Mouse (Mus musculus) liver, embryonic 14.5 days (tissue): ENCODE data around the gene Hoxb5. TPM values are rescaled to one million over a fixed set of nuclear protein-coding genes. Genes with fewer than 3 reads are reported as not detected.

Source experiments
- ATAC-seq: fragments of 200-750 bp; cut with Nextera tagmentation; 2 replicates; pipeline ENCODE4 v1.8.0; 2017; ENCODE audit warnings: moderate number of reproducible peaks, mild to moderate bottlenecking, moderate library complexity; ENCODE audit not compliant: insufficient read depth
- DNase-seq, 3 experiments: peaks; one replicate each; pipeline ENCODE4 v3.0.0-alpha.2; 2012 to 2013; ENCODE audit warnings: low read depth in 3 of 3, low spot score in 3 of 3
- H3K27ac ChIP-seq: fragments of 300-500 bp; sonication (generic); 2 replicates; pipeline ENCODE4 v1.5.1; 2014; ENCODE audit warnings: moderate library complexity, mild to moderate bottlenecking, control low read depth, inconsistent platforms
- H3K27me3 ChIP-seq: fragments of 300-500 bp; sonication (generic); 2 replicates; pipeline ENCODE4 v1.6.1; 2014; ENCODE audit warnings: mild to moderate bottlenecking, low read length, moderate library complexity; ENCODE audit not compliant: control insufficient read depth, insufficient read depth
- H3K36me3 ChIP-seq: fragments of 300-500 bp; sonication (generic); replicated peaks from 2 replicates; pipeline ENCODE4 v1.6.1; 2014; ENCODE audit warnings: low read depth; ENCODE audit not compliant: control insufficient read depth, insufficient read depth
- H3K4me1 ChIP-seq, 2 experiments: fragments of 200-500 bp in 1 of 2; fragments of 300-500 bp in 1 of 2; sonication (generic) in 1 of 2; replicated peaks; 2 replicates each; pipeline ENCODE4 v1.6.1; 2012 to 2014; ENCODE audit warnings: antibody characterized with exemption in 1 of 2, inconsistent platforms in 1 of 2, low read length in 1 of 2; ENCODE audit not compliant: control insufficient read depth in 2 of 2, insufficient read depth in 2 of 2
- H3K4me2 ChIP-seq: fragments of 300-500 bp; sonication (generic); 2 replicates; pipeline ENCODE4 v1.6.1; 2014; ENCODE audit warnings: low read depth, mild to moderate bottlenecking, control low read depth, moderate library complexity
- H3K4me3 ChIP-seq, 2 experiments: fragments of 200-500 bp in 1 of 2; fragments of 300-500 bp in 1 of 2; sonication (generic) in 1 of 2; 2 replicates each; pipeline ENCODE4 v1.5.1; 2012 to 2014; ENCODE audit warnings: low read depth in 2 of 2, low read length in 2 of 2, mild to moderate bottlenecking in 2 of 2, control low read depth in 1 of 2, inconsistent platforms in 1 of 2, moderate library complexity in 1 of 2; ENCODE audit not compliant: insufficient read depth in 1 of 2
- H3K9ac ChIP-seq: fragments of 300-500 bp; sonication (generic); replicated peaks from 2 replicates; pipeline ENCODE4 v1.6.1; 2014; ENCODE audit warnings: mild to moderate bottlenecking, control low read depth, moderate library complexity
- H3K9me3 ChIP-seq: fragments of 300-500 bp; sonication (generic); 2 replicates; pipeline ENCODE4 v1.6.1; 2016; ENCODE audit warnings: low read length, mixed read lengths; ENCODE audit not compliant: control insufficient read depth
- CTCF ChIP-seq: IDR thresholded peaks from 2 replicates; pipeline ENCODE4 v1.5.1; 2016; ENCODE audit warnings: antibody characterized with exemption, low read depth, control low read depth
- EP300 ChIP-seq: IDR thresholded peaks from 2 replicates; pipeline ENCODE4 v1.6.1; 2016; ENCODE audit warnings: antibody characterized with exemption, low read depth
- WGBS: fragments of 180-500 bp; shearing (Covaris S2); extraction: QIAGEN DNeasy Blood & Tissue Kit; methylation state at CpG from one replicate; pipeline ENCODE4 v1.1.7; 2014; ENCODE audit not compliant: insufficient replicate concordance; 5-methylcytosine and 5-hydroxymethylcytosine counted together
- polyA plus RNA-seq, 2 experiments: library from polyadenylated mRNA; depleted of rRNA in 1 of 2; stranded (reverse) in 1 of 2; unstranded in 1 of 2; fragments of >200 nt; fragmentation: Nextera tagmentation in 1 of 2; extraction: Ambion mirVana in 1 of 2; gene quantifications; 2 replicates each; pipeline versions ENCODE4 v1.2.1 to v1.2.3; 2012 to 2014

Hoxb5 gene
- polyA plus RNA-seq, 2 experiments = 0.06 to 0.23 TPM

DNA sequence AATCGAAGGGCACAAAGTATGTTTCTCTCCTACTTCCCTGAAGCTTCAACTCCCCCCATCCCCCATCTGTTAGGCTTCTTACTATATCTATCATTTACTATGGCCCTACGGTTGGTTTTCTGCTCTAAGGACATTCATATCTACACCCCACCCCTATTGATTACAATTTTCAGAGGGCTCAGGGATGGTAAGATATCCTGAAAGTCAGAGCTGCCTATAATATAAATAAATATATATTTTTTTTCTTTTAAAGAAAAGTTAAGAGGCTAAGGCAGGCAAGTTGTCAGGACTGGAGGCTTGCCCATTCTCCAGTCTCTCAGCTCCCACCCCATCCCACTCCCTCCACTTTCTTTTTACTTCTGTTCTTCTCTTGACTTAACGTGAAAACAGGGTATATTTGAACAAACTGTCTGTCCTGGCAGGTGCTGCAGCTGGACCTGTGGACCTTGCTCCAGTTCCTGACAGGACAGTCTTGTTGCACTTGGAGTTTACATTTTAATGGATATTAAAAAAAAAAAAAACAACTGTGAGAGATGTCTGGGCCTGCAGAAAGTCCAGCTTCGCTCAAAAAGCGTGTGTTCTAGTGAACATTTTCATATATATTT is 43.9 kb downstream of the Hoxb5 start:
- 43% methylated on average over 5 of the region's 5 CpGs for WGBS
- DNase-seq (no peak), ATAC-seq (no peak)
- no peak for TF ChIP-seq CTCF
- TF ChIP-seq EP300 = no peak
- peaks cover 90% of the 10 kb centered on the region for H3K27me3 ChIP-seq
- no peak overlapping the region for H3K4me2 ChIP-seq
- H3K9ac ChIP-seq = no peak overlapping the region
- H3K36me3 ChIP-seq = no peaks in the 10 kb centered on the region
- H3K27ac ChIP-seq = no peak overlapping the region
- H3K9me3 ChIP-seq = no peaks in the 10 kb centered on the region
- no peak overlapping the region for H3K4me3 ChIP-seq
- 0 out of 4 replicates have a peak, but pooled peaks cover 0 to 3% of the 10 kb centered on the region in 2 experiments for H3K4me1 ChIP-seq

DNA sequence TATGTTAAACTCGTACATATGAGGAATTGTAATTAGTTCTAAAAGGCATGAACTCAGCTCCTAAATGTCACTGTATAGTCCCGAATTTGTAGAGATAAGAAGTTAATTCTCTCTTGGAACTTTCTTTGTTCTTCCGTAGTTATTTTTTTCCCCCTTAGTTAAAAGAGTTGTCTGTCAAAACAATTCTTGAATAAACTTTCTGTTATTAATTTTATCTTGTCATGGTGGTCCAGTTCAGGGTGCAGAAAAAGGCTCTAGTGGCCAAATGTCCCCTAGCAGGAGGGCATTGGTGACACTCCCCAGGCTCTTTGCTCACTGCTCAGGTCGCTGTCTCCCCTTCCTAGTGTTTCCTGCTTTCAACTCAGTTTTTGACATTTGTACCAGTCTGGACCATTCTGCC is 44.6 kb downstream of the Hoxb5 start:
- 31% methylated on average over 4 of the region's 4 CpGs for WGBS
- H3K27me3 ChIP-seq = peaks cover 90% of the 10 kb centered on the region
- no peak for ATAC-seq
- H3K4me1 ChIP-seq = 0 out of 4 replicates have a peak, but pooled peaks cover 0 to 3% of the 10 kb centered on the region in 2 experiments
- no peak overlapping the region for H3K27ac ChIP-seq
- H3K9ac ChIP-seq = no peak overlapping the region
- H3K36me3 ChIP-seq = no peaks in the 10 kb centered on the region
- H3K4me2 ChIP-seq = no peak overlapping the region
- H3K4me3 ChIP-seq = no peak overlapping the region
- no peaks in the 10 kb centered on the region for H3K9me3 ChIP-seq
- DNase-seq = no peak
- TF ChIP-seq EP300 = no peak

DNA sequence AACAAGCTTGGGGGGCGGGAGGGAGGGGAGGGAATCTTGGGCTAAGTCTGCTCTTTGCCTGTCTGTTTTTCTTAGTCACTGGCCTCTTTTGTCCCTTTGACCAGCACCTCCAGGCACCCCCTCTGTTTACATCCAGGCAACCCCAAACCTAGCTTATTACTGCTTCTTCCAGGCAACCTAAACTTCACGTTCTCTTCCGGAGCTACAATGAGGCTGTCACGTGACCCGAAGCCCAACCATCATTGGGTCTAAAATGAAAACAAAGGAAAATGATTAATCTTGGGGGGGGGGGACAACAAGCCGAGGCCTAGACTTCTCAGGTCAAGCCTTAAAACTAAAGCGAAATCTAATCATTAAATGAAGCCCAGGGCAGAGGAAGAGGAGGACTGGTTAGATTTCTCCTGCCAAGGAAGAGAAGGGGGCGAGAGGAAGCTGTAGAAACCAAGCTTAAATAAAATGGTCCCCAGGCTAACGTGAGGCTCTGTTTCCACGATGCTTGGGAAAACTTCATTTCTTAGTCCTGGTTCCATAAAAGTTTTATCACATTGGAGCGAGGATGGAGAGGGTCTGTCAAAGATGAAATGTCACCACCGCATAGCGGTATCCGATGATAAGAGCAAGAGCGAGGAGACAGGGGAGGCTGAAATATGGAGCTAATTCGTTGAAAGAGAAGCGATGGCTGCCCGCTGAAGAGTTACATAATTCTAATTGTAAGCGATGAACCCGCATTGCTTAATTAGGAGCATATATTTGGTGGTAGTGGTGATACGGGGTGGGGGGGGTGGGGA is 45.2 kb downstream of the Hoxb5 start:
- Histone ChIP-seq H3K27me3 (peaks cover 90% of the 10 kb centered on the region), H3K36me3 (no peaks in the 10 kb centered on the region), H3K4me2 (no peak overlapping the region), H3K9me3 (no peaks in the 10 kb centered on the region), H3K4me1 (0 out of 4 replicates have a peak, but pooled peaks cover 0 to 3% of the 10 kb centered on the region in 2 experiments), H3K4me3 (no peak overlapping the region), H3K27ac (no peak overlapping the region), H3K9ac (no peak overlapping the region)
- DNase-seq (no peak), ATAC-seq (no peak)
- TF ChIP-seq EP300 = no peak
- WGBS = 23% methylated on average over 21 of the region's 21 CpGs

DNA sequence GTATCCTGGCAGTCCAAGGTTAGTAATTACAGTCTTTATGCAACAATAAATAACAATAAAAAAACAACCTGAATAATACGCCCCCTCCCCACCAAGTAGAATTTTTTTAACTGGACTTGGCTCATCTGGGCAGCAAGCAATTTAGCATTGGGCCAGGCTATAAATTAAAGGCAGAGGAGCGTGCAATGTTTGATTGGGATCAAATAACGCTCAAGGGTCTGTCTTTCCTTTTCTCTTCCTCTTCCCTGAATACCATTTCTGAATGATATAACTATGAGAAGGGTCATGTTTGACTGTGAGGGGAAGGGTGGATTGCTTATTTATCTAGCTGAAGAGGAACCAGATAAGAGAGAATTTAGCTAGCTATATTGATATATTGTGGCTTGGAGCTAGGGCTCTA is 45.9 kb downstream of the Hoxb5 start:
- ATAC-seq (no peak), DNase-seq (no peak)
- 47% methylated on average over 3 of the region's 3 CpGs for WGBS
- Histone ChIP-seq H3K9ac (no peak overlapping the region), H3K4me2 (no peak overlapping the region), H3K4me1 (0 out of 4 replicates have a peak, but pooled peaks cover 0 to 3% of the 10 kb centered on the region in 2 experiments), H3K27ac (no peak overlapping the region), H3K36me3 (no peaks in the 10 kb centered on the region), H3K9me3 (no peaks in the 10 kb centered on the region), H3K27me3 (peaks cover 90% of the 10 kb centered on the region), H3K4me3 (no peak overlapping the region)
- no peak for TF ChIP-seq EP300

DNA sequence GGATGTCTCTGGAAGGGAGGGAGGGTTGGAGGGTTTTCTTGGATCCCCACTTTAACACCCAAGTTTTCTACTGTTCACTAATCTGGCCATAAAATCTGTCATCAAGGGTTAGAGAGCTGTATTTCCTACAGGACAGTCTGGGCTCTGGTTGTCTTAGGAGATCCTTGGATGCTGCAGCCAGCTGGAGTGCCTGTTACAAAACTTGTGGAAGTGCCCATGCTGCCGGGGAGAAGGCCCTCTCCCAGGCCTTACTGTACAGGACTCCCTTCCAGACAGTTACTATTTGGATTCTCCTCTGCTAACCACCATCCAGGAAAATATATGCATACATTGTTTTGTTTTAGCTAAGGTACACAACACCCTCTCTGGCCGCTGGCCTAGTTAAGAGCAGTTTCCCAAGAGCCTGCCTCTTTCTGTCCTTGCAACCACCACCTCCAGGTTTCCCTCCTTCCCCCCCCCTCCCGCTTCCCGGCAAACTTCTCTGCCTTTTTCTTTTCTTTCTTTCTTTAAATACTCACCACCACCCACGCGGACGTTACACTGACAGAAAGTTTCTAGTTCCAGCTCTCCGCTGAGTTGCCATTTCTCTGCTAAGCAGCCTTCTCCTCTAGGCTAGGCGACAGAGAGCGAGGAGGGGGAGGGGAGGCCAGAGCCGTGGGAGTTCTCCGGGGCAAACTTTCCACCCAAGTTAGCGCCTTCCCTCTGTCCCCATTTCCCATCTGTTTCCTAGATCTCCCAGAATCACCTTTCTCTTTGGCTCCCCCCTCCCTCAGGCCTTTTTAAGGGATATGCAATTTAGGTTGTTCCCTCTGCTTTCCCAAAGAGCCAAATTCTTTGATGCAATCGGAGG is 46.6 kb downstream of the Hoxb5 start:
- WGBS = 33% methylated on average over 14 of the region's 14 CpGs
- H3K27me3 ChIP-seq = peaks cover 90% of the 10 kb centered on the region
- TF ChIP-seq EP300 (no peak), CTCF (no peak)
- no peak overlapping the region for H3K4me3 ChIP-seq
- no peaks in the 10 kb centered on the region for H3K9me3 ChIP-seq
- H3K9ac ChIP-seq = no peak overlapping the region
- no peak overlapping the region for H3K4me2 ChIP-seq
- H3K36me3 ChIP-seq = no peaks in the 10 kb centered on the region
- H3K27ac ChIP-seq = no peak overlapping the region
- H3K4me1 ChIP-seq = 0 out of 4 replicates have a peak, but pooled peaks cover 0 to 3% of the 10 kb centered on the region in 2 experiments
- DNase-seq (no peak), ATAC-seq (no peak)
